In the genomic region with DNA sequence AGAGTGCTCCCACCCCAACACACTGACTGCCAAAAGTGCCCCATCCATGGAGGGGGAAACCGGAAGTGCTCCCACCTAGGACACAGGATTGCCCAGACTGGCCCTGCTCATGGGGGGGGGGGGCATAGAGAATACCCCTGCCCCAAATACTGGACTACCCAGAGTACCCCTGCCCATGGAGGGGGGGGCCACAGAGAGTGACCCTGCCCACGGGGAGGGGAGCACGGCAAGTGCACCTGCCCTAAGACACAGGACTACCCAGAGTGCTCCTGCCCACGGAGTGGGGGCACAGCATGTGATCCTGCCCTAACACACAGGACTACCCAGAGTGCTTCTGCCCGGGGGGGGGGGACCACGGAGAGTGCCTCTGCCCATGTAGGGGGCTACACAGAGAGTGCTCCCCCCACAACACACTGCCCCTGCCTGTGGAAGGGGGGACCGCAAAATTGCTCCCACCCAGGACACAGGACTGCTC, we compare ENCODE assay signal across 11 mouse cellular contexts.
A peak's percentile ranks its signal among the peaks of the same experiment; 100 is the strongest.
DNase-seq lines count a peak whose midpoint lies in the region; ATAC-seq and TF ChIP-seq lines count a peak whose summit lies in the region.
"Had no signal": no experiment of that assay in that cellular context is flagged by ENCODE, and none has a peak within 500 bp of the region (broad histone marks: within the 10 kb centered on the region; RNA-seq: fewer than 3 reads in every experiment).

No protein-coding gene starts in this region.

- 79% methylated on average over 7 of the region's 7 CpGs for WGBS in heart, embryonic 11.5 days (ENCODE audit: insufficient replicate concordance)
- 73% methylated on average over 6 of the region's 7 CpGs for WGBS in lung, embryonic 16.5 days
- 84% methylated on average over 5 of the region's 7 CpGs for WGBS in midbrain, embryonic 12.5 days
- 97% methylated on average over 7 of the region's 7 CpGs for WGBS in thymus, adult 2 months

- DNase-seq in heart, postnatal 25 days (ENCODE audit: low spot score): no peak
- no peak for DNase-seq in lung, adult 18-20 months
- DNase-seq in thymus, postnatal 36 days: no peak
- no peak for DNase-seq in thymus, adult 2 months
- DNase-seq in adrenal gland, adult 2 months: no peak
- DNase-seq: adrenal gland, adult 8-10 months; B cell, adult 2 months; kidney, adult 9 months had no signal

- ATAC-seq in heart, embryonic 11.5 days (replicated peaks; ENCODE audit: insufficient number of reproducible peaks, low FRiP score, low TSS enrichment): peak; percentile 47; the same call in 1 of the 2 replicates
- ATAC-seq in lung, embryonic 16.5 days (ENCODE audit: low read depth): 0 out of 2 replicates have a peak, but pooled peaks have one; percentile 13
- ATAC-seq in midbrain, embryonic 12.5 days (ENCODE audit: low FRiP score, low read depth): peak; percentile 16; the same call in 1 of the 2 replicates

- H3K4me2 ChIP-seq in heart, embryonic 11.5 days: no peak overlapping the region
- H3K4me2 ChIP-seq in lung, embryonic 16.5 days (ENCODE audit: low read depth, low read length): no peak overlapping the region
- H3K4me2 ChIP-seq in midbrain, embryonic 12.5 days (replicated peaks): no peak overlapping the region

- H3K9ac ChIP-seq in heart, embryonic 11.5 days (ENCODE audit: low read depth, low read length): no peak overlapping the region
- H3K9ac ChIP-seq in lung, embryonic 16.5 days (ENCODE audit: low read length): no peak overlapping the region
- no peak overlapping the region for H3K9ac ChIP-seq in midbrain, embryonic 12.5 days (replicated peaks)

- H3K9me3 ChIP-seq in heart, embryonic 11.5 days (replicated peaks; ENCODE audit: control insufficient read depth, low read length): no peaks in the 10 kb centered on the region
- H3K9me3 ChIP-seq in lung, embryonic 16.5 days (ENCODE audit: control insufficient read depth, low read length): no peaks in the 10 kb centered on the region
- H3K9me3 ChIP-seq in midbrain, embryonic 12.5 days: no peaks in the 10 kb centered on the region

- peaks cover 4% of the 10 kb centered on the region; the same call in 1 of the 2 replicates for H3K4me1 ChIP-seq in heart, embryonic 11.5 days (ENCODE audit: control insufficient read depth, insufficient read depth, low read length)
- peaks cover 18% of the 10 kb centered on the region for H3K4me1 ChIP-seq in lung, embryonic 16.5 days (replicated peaks; ENCODE audit: control insufficient read depth, insufficient read depth, low read length)
- H3K4me1 ChIP-seq in midbrain, embryonic 12.5 days: peaks cover 35% of the 10 kb centered on the region
- H3K4me1 ChIP-seq in thymus, adult 2 months (replicated peaks; ENCODE audit: control insufficient read depth, insufficient read depth, low read length): no peaks in the 10 kb centered on the region

- intact Hi-C loops in heart, postnatal 25 days (cut with DNase I): no loop called here

- TF ChIP-seq POLR2A in thymus, adult 2 months (IDR thresholded peaks at IDR 0.05; ENCODE audit: control insufficient read depth, extremely low read depth, insufficient read depth, low read length, poor library complexity): no peak

- no peak overlapping the region for H3K4me3 ChIP-seq in heart, embryonic 11.5 days (ENCODE audit: low read depth, low read length)
- no peak overlapping the region for H3K4me3 ChIP-seq in lung, embryonic 16.5 days (ENCODE audit: low read length)
- no peak overlapping the region for H3K4me3 ChIP-seq in midbrain, embryonic 12.5 days
- no peak overlapping the region for H3K4me3 ChIP-seq in thymus, adult 2 months (ENCODE audit: control insufficient read depth, insufficient read depth, low read length)

- H3K27me3 ChIP-seq in heart, embryonic 11.5 days (ENCODE audit: control insufficient read depth, insufficient read depth, low read length): peaks cover 21% of the 10 kb centered on the region
- H3K27me3 ChIP-seq in lung, embryonic 16.5 days (ENCODE audit: control insufficient read depth, insufficient read depth, low read depth, low read length): no peaks in the 10 kb centered on the region; the same call in 1 of the 2 replicates
- H3K27me3 ChIP-seq in midbrain, embryonic 12.5 days: peaks cover 51% of the 10 kb centered on the region
- no peaks in the 10 kb centered on the region for H3K27me3 ChIP-seq in thymus, adult 2 months (ENCODE audit: control insufficient read depth, insufficient read depth, low read length)

- H3K27ac ChIP-seq in heart, embryonic 11.5 days (ENCODE audit: low read depth, low read length): no peak overlapping the region
- H3K27ac ChIP-seq in lung, embryonic 16.5 days (ENCODE audit: low read length): no peak overlapping the region
- no peak overlapping the region for H3K27ac ChIP-seq in midbrain, embryonic 12.5 days (replicated peaks)
- H3K27ac ChIP-seq in thymus, adult 2 months (ENCODE audit: control insufficient read depth, insufficient read depth, low read length): no peak overlapping the region

- no peaks in the 10 kb centered on the region for H3K36me3 ChIP-seq in heart, embryonic 11.5 days (ENCODE audit: control insufficient read depth, insufficient read depth, low read length)
- H3K36me3 ChIP-seq in lung, embryonic 16.5 days (ENCODE audit: control insufficient read depth, insufficient read depth, low read length): no peaks in the 10 kb centered on the region
- H3K36me3 ChIP-seq in midbrain, embryonic 12.5 days: no peaks in the 10 kb centered on the region
- peaks cover 49% of the 10 kb centered on the region for H3K36me3 ChIP-seq in thymus, adult 2 months (ENCODE audit: control insufficient read depth, insufficient read depth, low read length)

- no peak for TF ChIP-seq CTCF in thymus, adult 2 months (IDR thresholded peaks at IDR 0.05; ENCODE audit: borderline replicate concordance, control insufficient read depth, extremely low read depth, insufficient read depth, low read length, poor library complexity)
